Mouse (Mus musculus): Measurements from ENCODE around the gene Sppl3. TPM values are rescaled to one million over a fixed set of nuclear protein-coding genes. Genes with fewer than 3 reads are reported as not detected.
"Not testable (repeated sequence)": the region's sequence is repeated elsewhere in the genome, so short reads cannot be mapped to it uniquely, and the experiment has no call there.

Sppl3 gene
- polyA plus RNA-seq, 1 experiment from 2014 or later: 46.7 TPM

DNA sequence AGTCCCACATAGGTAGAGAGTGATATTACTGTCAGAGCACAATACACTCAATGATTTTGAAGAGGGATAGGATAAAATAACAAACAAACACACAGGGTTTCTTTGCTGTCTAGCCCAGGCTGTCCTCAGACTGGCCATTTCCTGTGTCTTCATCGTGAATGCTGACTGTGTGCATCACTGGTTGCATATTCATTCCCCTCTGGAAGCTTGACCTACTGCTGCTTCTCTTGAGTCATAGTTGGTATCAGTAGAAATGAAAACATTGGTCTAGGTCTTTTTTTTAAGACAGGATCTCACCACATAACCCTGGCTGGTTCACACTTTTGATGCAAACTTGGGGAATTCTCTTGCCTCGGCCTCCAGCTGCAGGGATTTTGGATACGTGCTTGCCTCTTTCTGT is 58.7 kb downstream of the Sppl3 start:
- H3K4me3 ChIP-seq: no peak overlapping the region
- 0 out of 2 replicates have a peak, but pooled peaks cover 5% of the 10 kb centered on the region for H3K4me1 ChIP-seq
- H3K36me3 ChIP-seq: peaks cover 1% of the 10 kb centered on the region; the same call in 1 of the 2 replicates
- 90% methylated on average over 3 of the region's 3 CpGs for WGBS
- H3K9me3 ChIP-seq: no peaks in the 10 kb centered on the region
- no peak overlapping the region for H3K4me2 ChIP-seq (replicated peaks)
- no peaks in the 10 kb centered on the region for H3K27me3 ChIP-seq (replicated peaks)
- no peak overlapping the region for H3K9ac ChIP-seq
- H3K27ac ChIP-seq: no peak overlapping the region
- ATAC-seq (ENCODE audit: low FRiP score, low read depth): no peak

DNA sequence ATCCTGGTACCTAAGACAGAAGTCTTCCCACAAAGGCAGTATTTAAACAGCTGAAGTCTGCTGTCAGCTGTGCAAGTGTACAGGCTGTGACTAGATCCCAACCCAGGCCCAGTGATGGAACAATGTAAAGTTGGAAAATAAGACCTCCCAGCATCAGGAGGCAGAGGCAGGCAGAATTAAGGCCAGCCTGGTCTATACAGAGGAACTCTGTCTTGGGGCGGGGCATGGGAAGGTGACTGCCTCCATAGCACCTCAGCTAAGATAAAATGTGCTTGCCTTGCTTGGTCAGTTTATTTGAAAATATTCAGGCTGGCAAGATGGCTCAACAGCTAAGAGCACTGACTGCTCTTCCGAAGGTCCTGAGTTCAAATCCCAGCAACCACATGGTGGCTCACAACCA is 59.5 kb downstream of the Sppl3 start:
- no peak overlapping the region for H3K4me2 ChIP-seq (replicated peaks)
- 100% methylated on average over 2 of the region's 2 CpGs for WGBS
- H3K9me3 ChIP-seq: no peaks in the 10 kb centered on the region
- ATAC-seq (ENCODE audit: low FRiP score, low read depth): no peak
- H3K27me3 ChIP-seq (replicated peaks): no peaks in the 10 kb centered on the region
- no peak overlapping the region for H3K27ac ChIP-seq
- H3K4me3 ChIP-seq: no peak overlapping the region
- no peak overlapping the region for H3K9ac ChIP-seq
- H3K36me3 ChIP-seq: peaks cover 7% of the 10 kb centered on the region; the same call in 1 of the 2 replicates
- 0 out of 2 replicates have a peak, but pooled peaks cover 5% of the 10 kb centered on the region for H3K4me1 ChIP-seq

GRCm38 (mm10) chr5:115071096-115071901 is 60.4 kb downstream of the Sppl3 start:
- Histone ChIP-seq H3K36me3 (peaks cover 8% of the 10 kb centered on the region; the same call in 1 of the 2 replicates), H3K4me3 (no peak overlapping the region), H3K4me2 (replicated peaks) (no peak overlapping the region), H3K4me1 (0 out of 2 replicates have a peak, but pooled peaks cover 5% of the 10 kb centered on the region), H3K9me3 (no peaks in the 10 kb centered on the region), H3K27ac (no peak overlapping the region), H3K27me3 (replicated peaks) (no peaks in the 10 kb centered on the region), H3K9ac (no peak overlapping the region)
- no peak for ATAC-seq (ENCODE audit: low FRiP score, low read depth)
- WGBS: 89% methylated on average over 11 of the region's 11 CpGs

- no peak for ATAC-seq (ENCODE audit: low FRiP score, low read depth)
- H3K9me3 ChIP-seq: no peaks in the 10 kb centered on the region
- H3K9ac ChIP-seq: no peak overlapping the region
- H3K4me2 ChIP-seq (replicated peaks): no peak overlapping the region
- no peak overlapping the region for H3K27ac ChIP-seq
- H3K36me3 ChIP-seq: peaks cover 9% of the 10 kb centered on the region; the same call in 1 of the 2 replicates
- H3K4me1 ChIP-seq: 0 out of 2 replicates have a peak, but pooled peaks cover 5% of the 10 kb centered on the region
- no peak overlapping the region for H3K4me3 ChIP-seq
- 93% methylated on average over 7 of the region's 7 CpGs for WGBS
- H3K27me3 ChIP-seq (replicated peaks): no peaks in the 10 kb centered on the region
These were observed 61.2 kb downstream of the Sppl3 start for GRCm38 (mm10) chr5:115072143-115072542.

GRCm38 (mm10) chr5:115073306-115073705 is 62.4 kb downstream of the Sppl3 start:
- not testable (repeated sequence) for H3K4me3 ChIP-seq; H3K27ac ChIP-seq; H3K9me3 ChIP-seq; H3K4me2 ChIP-seq (replicated peaks); ATAC-seq (ENCODE audit: low FRiP score, low read depth); H3K9ac ChIP-seq; H3K27me3 ChIP-seq (replicated peaks); H3K4me1 ChIP-seq; H3K36me3 ChIP-seq
- WGBS: 24% methylated on average over 8 of the region's 8 CpGs

- H3K36me3 ChIP-seq: peaks cover 9% of the 10 kb centered on the region; the same call in 1 of the 2 replicates
- no peak overlapping the region for H3K27ac ChIP-seq
- no peak for ATAC-seq (ENCODE audit: low FRiP score, low read depth)
- no peak overlapping the region for H3K4me3 ChIP-seq
- H3K4me1 ChIP-seq: 0 out of 2 replicates have a peak, but pooled peaks cover 5% of the 10 kb centered on the region
- WGBS: 82% methylated on average over 4 of the region's 4 CpGs
- no peaks in the 10 kb centered on the region for H3K27me3 ChIP-seq (replicated peaks)
- H3K9ac ChIP-seq: no peak overlapping the region
- no peak overlapping the region for H3K4me2 ChIP-seq (replicated peaks)
- H3K9me3 ChIP-seq: no peaks in the 10 kb centered on the region
These were observed 63.8 kb downstream of the Sppl3 start for GRCm38 (mm10) chr5:115074749-115075148.

DNA sequence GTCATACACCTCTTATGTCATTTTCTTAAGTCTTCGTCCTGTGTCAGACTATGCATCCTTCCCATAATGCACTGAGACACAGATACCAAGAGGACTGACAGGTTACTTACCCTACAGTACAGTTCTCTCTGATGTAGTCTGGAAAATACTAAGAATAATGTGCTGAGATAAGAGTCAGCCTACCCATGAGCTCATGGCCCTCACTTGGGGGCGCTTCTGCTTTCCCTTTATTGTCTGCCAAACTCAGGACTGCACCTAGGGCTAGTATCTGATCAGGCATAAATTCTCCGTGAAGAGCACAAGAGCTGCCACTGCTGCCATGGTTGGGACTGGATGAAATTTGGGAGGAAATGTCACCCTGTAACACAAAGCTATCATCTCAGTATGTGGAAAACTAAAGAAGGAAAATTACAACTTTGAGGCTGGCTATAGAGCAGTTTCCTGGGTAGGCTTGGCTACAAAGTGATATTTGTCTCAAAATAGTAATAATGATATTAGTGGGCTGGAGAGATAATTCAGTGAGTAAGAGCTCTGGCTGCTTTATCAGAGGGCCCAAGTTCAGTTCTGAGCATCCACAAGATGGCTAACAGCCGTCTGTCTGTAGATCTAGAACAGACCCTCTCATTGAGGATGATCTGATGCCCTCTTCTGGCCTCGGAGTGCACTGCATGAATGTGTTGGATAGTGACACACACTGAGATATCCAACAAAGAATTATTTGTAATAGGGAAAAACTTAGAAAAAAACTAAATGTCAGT is 65.4 kb downstream of the Sppl3 start:
- Histone ChIP-seq H3K4me2 (replicated peaks) (no peak overlapping the region), H3K9me3 (no peaks in the 10 kb centered on the region), H3K27me3 (replicated peaks) (no peaks in the 10 kb centered on the region), H3K4me1 (0 out of 2 replicates have a peak, but pooled peaks cover 5% of the 10 kb centered on the region), H3K27ac (no peak overlapping the region), H3K4me3 (no peak overlapping the region), H3K36me3 (peaks cover 12% of the 10 kb centered on the region), H3K9ac (no peak overlapping the region)
- WGBS: 60% methylated on average over 5 of the region's 5 CpGs
- ATAC-seq (ENCODE audit: low FRiP score, low read depth): no peak

- 87% methylated on average over 5 of the region's 5 CpGs for WGBS
- ATAC-seq (ENCODE audit: low FRiP score, low read depth): no peak
- no peak overlapping the region for H3K27ac ChIP-seq
- peaks cover 49% of the 10 kb centered on the region for H3K36me3 ChIP-seq
- no peaks in the 10 kb centered on the region for H3K9me3 ChIP-seq
- no peaks in the 10 kb centered on the region for H3K4me1 ChIP-seq
- no peak overlapping the region for H3K4me2 ChIP-seq (replicated peaks)
- H3K27me3 ChIP-seq (replicated peaks): no peaks in the 10 kb centered on the region
- H3K9ac ChIP-seq: no peak overlapping the region
- no peak overlapping the region for H3K4me3 ChIP-seq
These were observed 70.7 kb downstream of the Sppl3 start for GRCm38 (mm10) chr5:115081636-115082035.

GRCm38 (mm10) chr5:115083492-115083891 is 72.6 kb downstream of the Sppl3 start:
- H3K9ac ChIP-seq: no peak overlapping the region
- peaks cover 63% of the 10 kb centered on the region for H3K36me3 ChIP-seq
- no peaks in the 10 kb centered on the region for H3K27me3 ChIP-seq (replicated peaks)
- H3K27ac ChIP-seq: no peak overlapping the region
- H3K4me1 ChIP-seq: no peaks in the 10 kb centered on the region
- no peak overlapping the region for H3K4me2 ChIP-seq (replicated peaks)
- no peak overlapping the region for H3K4me3 ChIP-seq
- ATAC-seq (ENCODE audit: low FRiP score, low read depth): no peak
- WGBS: 95% methylated on average over 6 of the region's 6 CpGs
- H3K9me3 ChIP-seq: no peaks in the 10 kb centered on the region

- Histone ChIP-seq H3K27ac (no peak overlapping the region), H3K4me3 (no peak overlapping the region), H3K4me2 (replicated peaks) (no peak overlapping the region), H3K4me1 (no peaks in the 10 kb centered on the region), H3K27me3 (replicated peaks) (no peaks in the 10 kb centered on the region), H3K9ac (no peak overlapping the region), H3K9me3 (no peaks in the 10 kb centered on the region), H3K36me3 (peaks cover 82% of the 10 kb centered on the region)
- ATAC-seq (ENCODE audit: low FRiP score, low read depth): no peak
- 97% methylated on average over 2 of the region's 2 CpGs for WGBS
These were observed 74.7 kb downstream of the Sppl3 start for GRCm38 (mm10) chr5:115085675-115086074.

DNA sequence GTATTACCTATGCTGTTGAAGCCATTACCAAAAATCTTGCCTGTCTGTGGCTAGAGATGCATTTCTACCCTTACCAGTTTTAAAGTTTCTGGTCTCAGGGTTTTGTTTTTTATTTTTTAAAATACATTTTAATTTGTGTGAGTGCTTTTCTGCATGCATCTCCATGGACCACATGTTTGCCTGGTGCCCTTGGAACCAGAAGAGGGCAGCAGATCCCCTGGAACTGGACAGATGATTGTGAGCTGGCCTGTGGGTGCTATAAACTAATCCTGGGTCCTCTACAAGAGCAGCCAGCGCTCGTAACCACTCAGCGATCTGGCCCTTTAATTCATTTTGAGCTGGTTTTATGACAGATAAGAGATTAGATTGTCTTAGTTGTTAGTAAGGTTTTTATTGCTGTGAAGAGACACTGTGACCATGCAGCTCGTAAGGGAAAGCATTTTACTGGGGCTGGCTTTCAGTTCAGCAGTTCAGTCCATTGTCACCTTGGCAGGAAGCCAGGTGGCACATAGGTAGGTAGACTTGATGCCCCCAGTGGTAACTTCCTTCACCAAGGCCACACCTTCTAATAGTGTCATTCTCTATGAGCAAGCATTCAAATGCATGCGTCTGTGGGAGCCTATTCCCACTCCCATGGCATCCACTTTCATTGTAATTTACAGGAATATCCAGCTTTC is 78.8 kb downstream of the Sppl3 start:
- no peak for ATAC-seq (ENCODE audit: low FRiP score, low read depth)
- H3K4me3 ChIP-seq: no peak overlapping the region
- H3K27ac ChIP-seq: no peak overlapping the region
- WGBS: 88% methylated on average over 5 of the region's 5 CpGs
- H3K9me3 ChIP-seq: no peaks in the 10 kb centered on the region
- no peaks in the 10 kb centered on the region for H3K4me1 ChIP-seq
- H3K36me3 ChIP-seq: peaks cover 66% of the 10 kb centered on the region
- no peak overlapping the region for H3K4me2 ChIP-seq (replicated peaks)
- H3K27me3 ChIP-seq (replicated peaks): no peaks in the 10 kb centered on the region
- no peak overlapping the region for H3K9ac ChIP-seq

GRCm38 (mm10) chr5:115091015-115091414 is 80.1 kb downstream of the Sppl3 start:
- ATAC-seq (ENCODE audit: low FRiP score, low read depth): no peak
- H3K4me2 ChIP-seq (replicated peaks): no peak overlapping the region
- H3K4me1 ChIP-seq: no peaks in the 10 kb centered on the region
- no peak overlapping the region for H3K27ac ChIP-seq
- no peaks in the 10 kb centered on the region for H3K27me3 ChIP-seq (replicated peaks)
- no peaks in the 10 kb centered on the region for H3K9me3 ChIP-seq
- 84% methylated on average over 3 of the region's 3 CpGs for WGBS
- no peak overlapping the region for H3K9ac ChIP-seq
- no peak overlapping the region for H3K4me3 ChIP-seq
- H3K36me3 ChIP-seq: peaks cover 67% of the 10 kb centered on the region
